Mouse (Mus musculus) lung, postnatal 4 days (tissue): ENCODE results near the gene Elp4.
A peak's percentile ranks its signal among the peaks of the same experiment; 100 is the strongest.

Experiments
- DNase-seq, 2 experiments: peaks; one replicate each; pipeline ENCODE4 v3.0.0; 2021

Gene Elp4

GRCm38 (mm10) chr2:105669371-105669861 is 234.9 kb downstream of the Elp4 start:
- no peak for DNase-seq

GRCm38 (mm10) chr2:105668271-105669270 is 235.8 kb downstream of the Elp4 start, which contains the start of gene Pax6:
Gene Pax6, plus strand, starts transcription at chr2:105668900.
- DNase-seq, result no peak

- DNase-seq, result peak in 1 of 2 experiments; percentile 41
Measured at GRCm38 (mm10) chr2:105667626-105667950, 236.8 kb downstream of the Elp4 start.

GRCm38 (mm10) chr2:105666763-105667625 is 237.4 kb downstream of the Elp4 start:
- no peak for DNase-seq

- DNase-seq, result no peak
Measured at GRCm38 (mm10) chr2:105666331-105666730, 238.0 kb downstream of the Elp4 start.

- DNase-seq, result no peak
Measured at GRCm38 (mm10) chr2:105665491-105666250, 238.7 kb downstream of the Elp4 start.

- DNase-seq, result no peak
Measured at GRCm38 (mm10) chr2:105664996-105665395, 239.4 kb downstream of the Elp4 start.

- no peak for DNase-seq
Measured at GRCm38 (mm10) chr2:105663101-105663511, 241.3 kb downstream of the Elp4 start.

- DNase-seq, result no peak
Measured at GRCm38 (mm10) chr2:105662606-105663005, 241.8 kb downstream of the Elp4 start.

GRCm38 (mm10) chr2:105662121-105662520 is 242.2 kb downstream of the Elp4 start:
- DNase-seq, result no peak

GRCm38 (mm10) chr2:105661623-105662066 is 242.7 kb downstream of the Elp4 start:
- no peak for DNase-seq

- no peak for DNase-seq
Measured at GRCm38 (mm10) chr2:105660874-105661622, 243.3 kb downstream of the Elp4 start.

- DNase-seq, result no peak
Measured at GRCm38 (mm10) chr2:105659926-105660873, 244.2 kb downstream of the Elp4 start.

- DNase-seq, result no peak
Measured at GRCm38 (mm10) chr2:105659350-105659749, 245.0 kb downstream of the Elp4 start.

GRCm38 (mm10) chr2:105656456-105656855 is 247.9 kb downstream of the Elp4 start:
- DNase-seq, result no peak
